In genomic region chr2:110180316-110180670, GRCm38 (mm10) we compare ENCODE assay signal across 9 mouse cellular contexts.
A peak's percentile ranks its signal among the peaks of the same experiment; 100 is the strongest.
DNase-seq lines count a peak whose midpoint lies in the region; ATAC-seq lines count a peak whose summit lies in the region.
"Had no signal": no experiment of that assay in that cellular context is flagged by ENCODE, and none has a peak within 500 bp of the region (broad histone marks: within the 10 kb centered on the region; RNA-seq: fewer than 3 reads in every experiment).

No protein-coding gene starts in this region.

- H3K4me1 ChIP-seq in heart, embryonic 10.5 days: peaks cover 24% of the 10 kb centered on the region
- peaks cover 51% of the 10 kb centered on the region for H3K4me1 ChIP-seq in heart, embryonic 15.5 days (replicated peaks)
- H3K4me1 ChIP-seq in limb, embryonic 12.5 days (replicated peaks): peaks cover 44% of the 10 kb centered on the region

- WGBS in heart, embryonic 10.5 days: 69% methylated on average over 7 of the region's 7 CpGs
- 51% methylated on average over 7 of the region's 7 CpGs for WGBS in heart, embryonic 15.5 days
- 69% methylated on average over 7 of the region's 7 CpGs for WGBS in limb, embryonic 12.5 days

- peak overlapping the region; percentile 81 for H3K27ac ChIP-seq in heart, embryonic 10.5 days
- H3K27ac ChIP-seq in heart, embryonic 15.5 days: peak overlapping the region; percentile 51
- peak overlapping the region; percentile 46 for H3K27ac ChIP-seq in limb, embryonic 12.5 days

- H3K4me2 ChIP-seq in heart, embryonic 15.5 days: no peak overlapping the region
- no peak overlapping the region for H3K4me2 ChIP-seq in limb, embryonic 12.5 days

- H3K27me3 ChIP-seq in heart, embryonic 10.5 days (ENCODE audit: insufficient read depth, poor library complexity, severe bottlenecking): no peaks in the 10 kb centered on the region
- no peaks in the 10 kb centered on the region for H3K27me3 ChIP-seq in heart, embryonic 15.5 days
- H3K27me3 ChIP-seq in limb, embryonic 12.5 days: no peaks in the 10 kb centered on the region
- H3K27me3 ChIP-seq: CH12.LX had no signal

- no peaks in the 10 kb centered on the region for H3K9me3 ChIP-seq in heart, embryonic 10.5 days
- no peaks in the 10 kb centered on the region for H3K9me3 ChIP-seq in heart, embryonic 15.5 days (replicated peaks)
- no peaks in the 10 kb centered on the region for H3K9me3 ChIP-seq in limb, embryonic 12.5 days

- DNase-seq in heart, embryonic 10.5 days (ENCODE audit: low spot score): no peak
- DNase-seq in heart, adult 9 months (ENCODE audit: low spot score in 2 of 2): no peak
- no peak for DNase-seq in thymus, postnatal 25 days
- DNase-seq in urinary bladder, postnatal 4 days (ENCODE audit: low spot score in 2 of 2): no peak
- no peak for DNase-seq in embryo, embryonic 11 days

- ATAC-seq in cerebellum, adult (ENCODE audit: insufficient number of reproducible peaks, low FRiP score, low TSS enrichment): peak; percentile 43
- ATAC-seq in heart, embryonic 15.5 days (replicated peaks; ENCODE audit: insufficient number of reproducible peaks, insufficient read depth, low FRiP score, low read depth): no peak
- ATAC-seq in limb, embryonic 12.5 days (ENCODE audit: insufficient number of reproducible peaks, insufficient read depth, low FRiP score, low TSS enrichment, low read depth): no peak

- no peak overlapping the region for H3K9ac ChIP-seq in heart, embryonic 15.5 days
- H3K9ac ChIP-seq in limb, embryonic 12.5 days (replicated peaks): no peak overlapping the region

- no peaks in the 10 kb centered on the region for H3K36me3 ChIP-seq in heart, embryonic 10.5 days
- no peaks in the 10 kb centered on the region for H3K36me3 ChIP-seq in heart, embryonic 15.5 days
- no peaks in the 10 kb centered on the region for H3K36me3 ChIP-seq in limb, embryonic 12.5 days

- H3K4me3 ChIP-seq in heart, embryonic 10.5 days: no peak overlapping the region
- no peak overlapping the region for H3K4me3 ChIP-seq in heart, embryonic 15.5 days
- no peak overlapping the region for H3K4me3 ChIP-seq in limb, embryonic 12.5 days (replicated peaks)
